ENCODE assay signal across 9 mouse cellular contexts in the genomic region with DNA sequence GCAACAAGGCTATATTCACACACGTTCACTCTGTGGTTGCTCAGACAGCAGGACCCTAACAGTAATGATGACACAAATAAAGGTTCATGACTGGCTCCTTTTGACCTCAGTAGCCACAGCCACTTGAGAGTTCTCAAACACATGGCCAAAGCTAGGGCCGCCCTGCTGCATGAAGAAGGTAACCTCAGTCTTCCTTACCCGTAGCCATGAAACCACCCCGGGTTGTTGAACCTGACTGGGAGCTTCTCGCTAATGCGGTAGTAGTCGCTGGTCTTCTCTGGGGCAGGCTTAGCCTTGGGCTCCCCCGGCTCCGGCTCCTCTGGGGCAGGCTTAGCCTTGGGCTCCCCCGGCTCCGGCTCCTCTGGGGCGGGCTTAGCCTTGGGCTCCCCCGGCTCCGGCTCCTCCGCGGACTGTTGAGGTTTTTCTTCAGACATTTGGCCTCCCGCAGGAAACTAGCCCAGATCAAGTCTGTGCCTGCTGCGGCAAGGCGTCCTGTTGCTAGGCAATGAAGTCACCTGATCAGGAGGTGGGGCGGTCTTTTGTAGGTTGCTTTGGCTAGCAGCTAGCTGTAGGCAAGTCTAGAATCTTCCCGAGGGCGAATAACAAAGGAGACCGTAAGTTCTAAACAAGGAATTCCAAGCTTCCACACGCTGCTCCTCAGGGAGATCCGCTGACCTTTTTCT. TPM values are rescaled to one million over a fixed set of nuclear protein-coding genes. Genes with fewer than 3 reads are reported as not detected.
A peak's percentile ranks its signal among the peaks of the same experiment; 100 is the strongest.
DNase-seq lines count a peak whose midpoint lies in the region.
"Had no signal": no experiment of that assay in that cellular context is flagged by ENCODE, and none has a peak within 500 bp of the region (broad histone marks: within the 10 kb centered on the region; RNA-seq: fewer than 3 reads in every experiment).

A gene (minus strand): TSS at position 497 of the 683 bp plus-strand sequence.

- DNase-seq in WW6 (ENCODE audit: low read depth, low spot score): peak; percentile 82
- peak; percentile 81 for DNase-seq in cerebellum, adult 9-11 months
- peak; percentile 41 to 78 for DNase-seq in frontal cortex, adult 2 months (ENCODE audit: extremely low spot score in 1 of 2, low spot score in 1 of 2)
- DNase-seq in induced T-regulatory cell, adult 2 months (ENCODE audit: low read depth): peak; percentile 79
- peak; percentile 37 to 77 for DNase-seq in left cerebral cortex, adult 8-10 months (ENCODE audit: low spot score in 2 of 2)
- DNase-seq in lung, postnatal 4 days: peak; percentile 50 to 58
- DNase-seq in right cerebral cortex, adult 2 months (ENCODE audit: low spot score in 2 of 2): peak; percentile 77 to 81
- DNase-seq in yolk sac, embryonic 10.5 days (ENCODE audit: low spot score): peak; percentile 83

RNA-seq across cellular contexts. Expression of the gene that starts here (rescaled TPM):
- polyA plus RNA-seq in frontal cortex, adult 2 months (2012; rRNA removed): 2.4 and 3.5 TPM in 2 replicates
- 1 to 10 TPM; 2.4 to 6.3 (median 3.1) TPM for total RNA-seq in left cerebral cortex, adult 8-10 months (2022)
- polyA plus RNA-seq: macrophage had no signal

Comparison
In these comparisons a context has a peak if more than half of its experiments do, and no peak if none do; other contexts are left out.
1. Peak in every context shown above with its lines: DNase-seq.